Mouse (Mus musculus): ENCODE results near the gene Arl10.

DNA sequence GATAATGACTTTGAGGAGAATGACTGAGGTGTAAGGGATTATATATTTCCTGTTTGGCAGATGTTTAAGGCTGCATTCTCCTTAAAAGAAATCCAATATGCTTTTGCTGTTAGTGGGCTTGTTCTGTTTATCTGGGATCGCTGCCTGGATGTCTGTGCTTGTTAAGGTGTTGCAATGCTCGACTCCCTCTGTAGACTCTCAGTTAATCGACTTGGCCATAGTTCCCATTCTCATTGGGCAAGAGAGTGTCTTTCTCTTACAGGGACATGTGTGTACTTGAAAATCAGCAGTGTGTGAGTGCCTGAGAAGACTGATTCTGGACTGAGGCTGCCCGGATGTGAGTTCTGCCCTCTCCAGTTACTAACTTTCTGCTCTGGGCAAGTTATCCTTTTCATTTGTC is 54.3 kb downstream of the Arl10 start:
- no peak for TF ChIP-seq CTCF (IDR thresholded peaks at IDR 0.05; ENCODE audit: control insufficient read depth, insufficient read depth, insufficient read length)
- no peak for TF ChIP-seq USF1 (IDR thresholded peaks at IDR 0.05; ENCODE audit: low read depth)
- no peak for TF ChIP-seq FOSL1 (IDR thresholded peaks at IDR 0.05; ENCODE audit: insufficient read depth, low read length, poor library complexity, severe bottlenecking)
- no peak for TF ChIP-seq MYOD1 (IDR thresholded peaks at IDR 0.05; ENCODE audit: control insufficient read depth, insufficient read length, low read depth)
- TF ChIP-seq CEBPB (IDR thresholded peaks at IDR 0.05; ENCODE audit: low read depth): no peak
- no peak for TF ChIP-seq MAX (IDR thresholded peaks at IDR 0.05)
- no peak for TF ChIP-seq MYOG (IDR thresholded peaks at IDR 0.05; ENCODE audit: control insufficient read depth, extremely low read depth, insufficient read length)

Data from C2C12 (cell line).